Mouse (Mus musculus): ENCODE results near the gene Ankmy2.
A peak's percentile ranks its signal among the peaks of the same experiment; 100 is the strongest.

The Ankmy2 gene

GRCm38 (mm10) chr12:36156637-36157303, at the start of gene Ankmy2:
Ankmy2 (plus strand) TSS chr12:36157114.
- DNase-seq = peak; percentile 87 to 94

- peak in 1 of 2 experiments; percentile 21 for DNase-seq
Measured at GRCm38 (mm10) chr12:36108442-36108841, 48.5 kb upstream of the Ankmy2 start.

GRCm38 (mm10) chr12:36110457-36110856, 46.5 kb upstream of the Ankmy2 start:
- no peak for DNase-seq

GRCm38 (mm10) chr12:36111110-36111509, 45.8 kb upstream of the Ankmy2 start:
- no peak for DNase-seq

GRCm38 (mm10) chr12:36112081-36112480, 44.8 kb upstream of the Ankmy2 start:
- no peak for DNase-seq

GRCm38 (mm10) chr12:36117161-36117560, 39.8 kb upstream of the Ankmy2 start:
- DNase-seq = no peak

GRCm38 (mm10) chr12:36119244-36119643, 37.7 kb upstream of the Ankmy2 start:
- DNase-seq = no peak

GRCm38 (mm10) chr12:36126049-36126448, 30.9 kb upstream of the Ankmy2 start:
- no peak for DNase-seq

GRCm38 (mm10) chr12:36129826-36130225, 27.1 kb upstream of the Ankmy2 start:
- DNase-seq = peak in 1 of 2 experiments; percentile 56

- no peak for DNase-seq
Measured at GRCm38 (mm10) chr12:36132254-36132653, 24.7 kb upstream of the Ankmy2 start.

GRCm38 (mm10) chr12:36132668-36133067, 24.2 kb upstream of the Ankmy2 start:
- no peak for DNase-seq

GRCm38 (mm10) chr12:36133547-36133946, 23.4 kb upstream of the Ankmy2 start:
- DNase-seq = no peak

GRCm38 (mm10) chr12:36134111-36134510, 22.8 kb upstream of the Ankmy2 start:
- DNase-seq = no peak

GRCm38 (mm10) chr12:36135409-36135808, 21.5 kb upstream of the Ankmy2 start:
- DNase-seq = no peak

- no peak for DNase-seq
Measured at GRCm38 (mm10) chr12:36136285-36136684, 20.6 kb upstream of the Ankmy2 start.

- peak in 1 of 2 experiments; percentile 21 for DNase-seq
Measured at GRCm38 (mm10) chr12:36137192-36137591, 19.7 kb upstream of the Ankmy2 start.

- peak in 1 of 2 experiments; percentile 54 for DNase-seq
Measured at GRCm38 (mm10) chr12:36140401-36140800, 16.5 kb upstream of the Ankmy2 start.

GRCm38 (mm10) chr12:36146230-36147011, 10.5 kb upstream of the Ankmy2 start:
- DNase-seq = no peak

- DNase-seq = peak; percentile 43 to 58
Measured at GRCm38 (mm10) chr12:36150265-36150664, 6.6 kb upstream of the Ankmy2 start.

GRCm38 (mm10) chr12:36150737-36151136, 6.2 kb upstream of the Ankmy2 start:
- DNase-seq = no peak

- DNase-seq = peak; percentile 40 to 62
Measured at GRCm38 (mm10) chr12:36155141-36155641, 1.7 kb upstream of the Ankmy2 start.

- no peak for DNase-seq
Measured at GRCm38 (mm10) chr12:36156101-36156636, 745 bp upstream of the Ankmy2 start.

GRCm38 (mm10) chr12:36157304-36157637, 357 bp downstream of the Ankmy2 start:
- peak in 1 of 2 experiments; percentile 55 for DNase-seq
